In the genomic region with DNA sequence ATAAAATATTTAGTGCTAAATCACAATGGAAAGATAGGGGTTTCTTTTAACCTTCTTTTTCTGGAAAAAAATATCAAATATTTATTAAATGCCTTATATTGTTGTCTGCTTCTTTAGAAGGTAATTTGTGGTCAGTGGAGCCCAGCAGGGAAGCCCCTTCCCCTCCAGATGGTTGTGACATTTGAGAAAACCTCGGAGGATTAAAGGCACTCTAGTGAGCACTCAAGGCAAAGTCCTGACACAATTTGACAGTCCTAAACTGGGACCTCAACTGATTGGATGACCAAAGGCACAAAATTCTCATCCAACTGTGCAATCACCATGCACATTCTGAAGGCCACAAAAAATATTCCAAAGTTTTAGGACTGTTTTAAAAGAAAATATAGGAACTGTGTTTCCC, we compare ENCODE assay signal across 17 mouse cellular contexts.
"Had no signal": no experiment of that assay in that cellular context is flagged by ENCODE, and none has a peak within 500 bp of the region (broad histone marks: within the 10 kb centered on the region; RNA-seq: fewer than 3 reads in every experiment).

No protein-coding gene starts in this region.

- H3K9ac ChIP-seq: lung, embryonic 14.5 days; midbrain, embryonic 12.5 days; neural tube, embryonic 13.5 days; neural tube, embryonic 15.5 days; stomach, embryonic 15.5 days had no signal

- H3K27ac ChIP-seq: midbrain, embryonic 10.5 days; midbrain, embryonic 12.5 days; neural tube, embryonic 13.5 days; neural tube, embryonic 15.5 days; stomach, embryonic 15.5 days; stomach, postnatal 0 days had no signal

- H3K4me1 ChIP-seq: neural tube, embryonic 15.5 days; stomach, embryonic 15.5 days had no signal

- DNase-seq: lung, adult 18-20 months; lung, embryonic 14.5 days; lung, postnatal 10 days; lung, postnatal 4 days; midbrain, embryonic 14.5 days; right cerebral cortex, adult 18-20 months; thymus, adult 2 months; thymus, postnatal 25 days; thymus, postnatal 4 days had no signal

- H3K4me3 ChIP-seq: midbrain, embryonic 10.5 days; midbrain, embryonic 12.5 days; myocyte; neural tube, embryonic 13.5 days; neural tube, embryonic 15.5 days; stomach, embryonic 15.5 days had no signal

- H3K4me2 ChIP-seq: lung, embryonic 14.5 days; midbrain, embryonic 12.5 days; neural tube, embryonic 13.5 days; neural tube, embryonic 15.5 days; stomach, embryonic 15.5 days had no signal

- H3K27me3 ChIP-seq: midbrain, embryonic 12.5 days; neural tube, embryonic 13.5 days; neural tube, embryonic 15.5 days; stomach, embryonic 15.5 days had no signal

- H3K9me3 ChIP-seq: midbrain, embryonic 10.5 days; midbrain, embryonic 12.5 days; neural tube, embryonic 13.5 days; neural tube, embryonic 15.5 days; stomach, embryonic 15.5 days had no signal

- ATAC-seq: midbrain, embryonic 16.5 days had no signal

- H3K36me3 ChIP-seq: midbrain, embryonic 10.5 days; midbrain, embryonic 12.5 days; neural tube, embryonic 13.5 days; neural tube, embryonic 15.5 days; stomach, embryonic 15.5 days had no signal
